Mouse (Mus musculus): ENCODE measurements around the gene Podxl2.

Gene Podxl2

DNA sequence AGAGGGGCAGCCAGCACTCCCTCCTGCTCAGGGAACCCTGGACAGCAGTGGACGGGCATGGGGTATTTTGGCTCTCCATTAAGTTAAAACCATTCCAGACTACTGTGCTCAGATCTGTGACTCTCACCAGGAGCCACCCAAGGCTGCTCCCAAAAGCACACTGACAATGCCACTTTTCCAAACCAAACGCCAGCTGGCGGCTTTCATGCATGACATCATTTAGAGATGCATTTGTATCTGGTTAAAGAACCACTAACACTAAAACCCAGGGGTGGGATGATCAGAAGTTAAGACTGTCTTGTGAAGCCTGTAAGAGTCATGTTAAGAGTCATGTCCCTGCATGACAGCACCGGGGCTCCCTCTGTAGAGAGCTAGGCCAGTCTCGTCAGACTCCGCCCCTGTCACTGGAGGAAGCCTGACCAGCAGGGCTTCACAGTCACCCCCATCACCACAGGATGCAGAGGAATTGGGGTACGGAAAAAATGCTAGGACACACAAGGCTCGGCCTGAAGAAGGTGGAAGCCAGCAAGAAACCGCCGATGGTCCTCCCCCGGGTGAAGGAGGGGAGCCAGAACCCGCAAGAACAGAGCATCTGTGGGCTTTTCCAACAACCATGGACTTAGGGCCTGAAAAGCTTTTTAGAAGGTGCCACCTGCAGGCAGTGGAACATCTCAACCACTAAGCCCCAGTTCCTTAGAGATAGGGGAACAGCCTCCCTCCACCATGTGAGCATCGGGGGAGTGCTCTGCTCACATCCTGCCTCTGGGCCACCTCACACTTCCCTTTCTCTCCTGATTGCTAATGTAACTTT lies 47.2 kb downstream of the Podxl2 start:
- no peak for DNase-seq

- DNase-seq: no peak
Observed at GRCm38 (mm10) chr6:88826965-88827364, 47.9 kb downstream of the Podxl2 start.

- DNase-seq: peak in 1 of 2 experiments; percentile 40
Observed at GRCm38 (mm10) chr6:88826545-88826944, 48.3 kb downstream of the Podxl2 start.

DNA sequence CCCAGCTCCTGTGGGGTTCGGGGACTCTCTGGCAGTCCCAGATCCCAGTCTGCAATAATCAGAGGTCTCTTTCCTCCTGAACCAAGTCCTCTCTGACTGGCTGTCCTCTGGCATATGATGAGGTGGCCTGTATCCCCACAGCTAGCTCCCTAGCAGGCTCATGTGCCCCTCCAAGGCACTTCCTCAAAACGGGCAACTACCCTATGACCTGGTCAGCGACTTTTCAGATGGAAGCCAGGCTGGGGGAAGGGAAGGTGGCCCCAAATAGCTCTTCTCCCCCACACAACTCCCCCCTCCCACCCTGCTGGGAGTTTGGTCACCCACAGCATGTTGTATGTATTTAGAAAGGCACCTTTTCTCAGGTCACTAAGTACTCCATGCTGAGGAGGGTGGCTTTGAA lies 48.8 kb downstream of the Podxl2 start:
- DNase-seq: no peak

DNA sequence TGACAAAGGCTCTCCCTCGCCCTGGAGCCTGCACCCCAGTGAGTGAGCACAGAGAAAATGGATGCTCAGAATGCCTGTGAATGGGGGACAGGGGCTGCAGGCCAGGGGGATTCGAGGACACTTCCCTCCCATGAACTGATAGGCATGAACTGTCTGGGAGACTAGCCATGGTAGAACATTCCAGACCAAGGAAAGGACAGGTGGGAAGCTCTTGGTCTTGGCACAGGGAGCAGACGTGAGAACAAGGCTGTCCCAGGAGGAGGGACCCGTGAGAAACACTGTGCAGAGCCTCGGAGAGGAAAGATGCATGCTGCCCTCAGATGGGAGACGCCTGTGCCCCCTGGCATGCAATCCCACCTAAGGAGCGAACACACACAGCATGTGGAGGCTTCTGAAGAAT lies 50.7 kb downstream of the Podxl2 start:
- no peak for DNase-seq

DNA sequence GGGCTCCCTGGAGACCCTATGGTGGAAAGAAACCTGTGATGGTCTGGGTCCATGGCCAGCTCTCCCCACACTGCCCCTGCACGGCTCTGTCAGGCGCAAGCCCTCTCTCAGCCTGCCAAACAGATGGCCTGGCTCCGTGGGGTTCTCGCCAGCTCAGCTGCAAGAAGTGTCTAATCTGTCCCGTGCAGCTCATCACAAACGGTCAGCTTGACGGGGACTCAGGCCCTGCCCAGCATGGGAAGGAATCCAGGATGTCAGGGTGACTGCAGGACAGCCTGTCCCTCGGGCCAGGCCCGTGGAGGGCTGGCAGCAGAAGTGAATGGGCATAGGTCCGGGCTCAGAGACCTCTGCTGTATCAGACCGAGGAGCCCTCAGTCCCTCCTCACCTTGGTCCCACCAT lies 52.9 kb downstream of the Podxl2 start:
- peak; percentile 57 to 73 for DNase-seq

DNA sequence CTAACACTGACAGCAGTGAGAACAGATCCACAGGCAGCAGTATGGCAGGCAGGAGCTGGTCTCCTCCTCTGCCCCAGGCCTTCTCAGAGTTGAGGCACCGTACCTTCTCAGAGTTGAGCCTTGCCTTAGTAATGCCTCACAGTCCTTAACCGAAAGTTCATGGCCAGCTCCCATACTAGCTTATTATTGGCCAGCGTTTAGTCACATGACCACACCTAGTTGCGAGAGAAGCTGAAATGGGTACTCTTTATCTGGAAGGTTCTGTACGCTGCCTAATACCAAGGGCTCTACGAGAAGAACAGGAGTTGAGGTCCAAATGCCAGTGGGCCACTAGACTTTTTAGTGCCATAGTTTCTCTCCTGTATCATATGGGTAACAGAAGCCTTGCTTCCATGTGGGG lies 53.5 kb downstream of the Podxl2 start:
- no peak for DNase-seq

DNA sequence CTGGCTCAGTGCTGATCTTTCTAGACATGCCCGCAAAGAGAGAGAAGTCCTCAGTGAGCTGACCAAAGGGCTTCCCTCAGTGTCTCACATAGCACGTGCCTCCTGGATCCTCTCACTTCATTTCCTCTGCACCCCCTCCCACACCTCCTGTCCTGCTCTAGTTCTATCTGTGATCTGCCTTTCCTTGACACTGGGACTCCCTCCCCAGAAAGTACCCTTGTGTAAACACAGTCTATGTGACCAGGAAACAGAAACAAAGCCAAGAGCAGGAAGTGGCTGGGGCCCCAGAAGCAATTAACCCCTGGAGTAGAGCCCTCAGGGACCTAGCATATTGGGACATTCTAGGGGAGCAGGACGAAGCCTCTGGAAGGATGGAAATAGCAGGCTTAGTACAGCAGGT lies 54.0 kb downstream of the Podxl2 start:
- DNase-seq: peak in 1 of 2 experiments; percentile 39

- DNase-seq: no peak
Observed at GRCm38 (mm10) chr6:88816913-88817312, 57.9 kb downstream of the Podxl2 start.

GRCm38 (mm10) chr6:88815489-88815888 lies 59.4 kb downstream of the Podxl2 start:
- no peak for DNase-seq

- DNase-seq: no peak
Observed at GRCm38 (mm10) chr6:88815036-88815435, 59.8 kb downstream of the Podxl2 start.

DNA sequence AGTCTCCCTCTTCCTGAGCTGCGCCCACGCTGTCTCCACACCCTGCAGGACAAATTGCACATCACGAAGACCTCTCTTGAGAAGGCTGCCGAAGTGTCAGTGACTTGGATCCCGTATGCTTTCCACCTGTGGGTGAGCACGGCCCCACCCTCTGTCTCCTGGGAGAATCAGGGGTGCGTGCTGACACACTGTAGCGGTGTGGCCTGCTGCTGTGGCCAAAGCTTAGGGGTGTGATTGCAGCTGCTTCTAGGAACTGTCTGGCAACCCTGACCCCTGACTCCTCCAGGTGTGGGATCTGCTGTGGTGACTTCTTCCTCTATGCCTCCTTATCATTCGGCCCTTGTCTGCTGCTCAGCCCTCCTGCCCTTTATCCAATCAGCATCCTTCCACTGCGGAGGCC lies 61.0 kb downstream of the Podxl2 start:
- DNase-seq: no peak

- DNase-seq: peak; percentile 42 to 61
Observed at GRCm38 (mm10) chr6:88812886-88813285, 62.0 kb downstream of the Podxl2 start.

GRCm38 (mm10) chr6:88811880-88812400 lies 62.9 kb downstream of the Podxl2 start:
- no peak for DNase-seq

DNA sequence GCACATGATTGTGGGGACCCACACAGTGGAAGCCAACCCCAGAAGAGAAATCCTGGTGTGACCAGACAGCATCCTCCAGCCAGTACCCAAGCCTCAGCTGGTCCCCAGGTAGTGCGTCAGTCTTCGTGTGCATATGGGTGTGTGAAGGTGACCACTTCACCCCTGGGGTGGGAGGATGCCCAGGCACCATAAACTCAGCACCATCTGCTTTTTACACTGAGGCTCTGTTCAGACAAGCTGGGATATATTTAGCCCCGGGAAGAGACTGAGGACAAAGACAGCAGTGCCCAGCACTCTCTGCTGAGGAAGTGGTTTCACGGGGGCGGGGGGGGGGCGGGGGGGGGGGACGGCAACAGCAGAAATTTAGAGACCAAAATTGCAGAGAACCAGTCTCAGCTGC lies 63.4 kb downstream of the Podxl2 start:
- no peak for DNase-seq

GRCm38 (mm10) chr6:88810291-88810690 lies 64.6 kb downstream of the Podxl2 start:
- no peak for DNase-seq

DNA sequence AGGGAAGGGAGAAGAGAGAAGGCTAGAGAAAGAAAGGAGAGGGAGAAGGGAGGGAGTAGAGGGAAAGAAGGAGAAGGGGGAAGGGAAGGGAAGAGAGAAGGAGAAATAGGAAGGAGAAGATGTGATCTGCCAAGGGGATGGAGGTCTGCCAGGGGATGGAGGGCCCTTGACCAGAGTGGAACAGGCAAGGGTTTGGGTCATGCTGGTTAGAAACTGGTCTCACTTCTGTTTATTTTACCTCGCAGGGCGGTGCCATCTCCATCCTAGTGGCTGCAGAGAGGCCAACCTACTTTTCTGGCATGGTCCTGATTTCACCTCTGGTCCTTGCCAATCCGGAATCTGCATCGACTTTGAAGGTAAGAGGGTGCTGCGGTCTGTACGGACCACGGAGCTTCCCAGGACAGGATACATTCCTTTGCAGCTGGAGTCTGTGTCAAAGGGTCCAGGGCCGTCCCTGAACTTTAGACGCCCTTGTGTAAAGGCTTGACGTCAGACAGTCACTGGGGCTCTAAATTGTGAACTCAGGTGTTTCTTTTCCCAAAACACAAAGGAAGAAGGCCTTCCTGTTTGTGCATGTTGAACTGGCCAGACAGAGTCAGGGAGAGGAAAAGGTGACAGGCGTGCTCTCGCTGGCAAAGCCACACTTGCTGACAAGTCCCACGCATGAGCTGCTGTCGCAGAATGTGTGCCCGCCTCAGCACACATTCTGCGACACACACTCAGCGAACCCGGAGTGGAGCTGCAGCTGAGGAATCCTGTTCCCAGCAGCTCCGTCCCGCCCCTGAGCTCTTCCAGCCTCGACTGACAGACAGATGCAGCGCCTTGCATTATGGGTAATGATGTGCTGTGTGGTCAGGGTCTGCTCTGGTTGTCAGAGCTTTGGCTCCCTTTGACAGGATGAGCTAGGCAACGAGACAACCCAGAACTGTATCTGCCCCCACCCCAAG lies 65.5 kb downstream of the Podxl2 start:
- peak; percentile 69 for DNase-seq

GRCm38 (mm10) chr6:88804966-88805577 lies 69.8 kb downstream of the Podxl2 start:
- DNase-seq: peak in 1 of 2 experiments; percentile 67

DNA sequence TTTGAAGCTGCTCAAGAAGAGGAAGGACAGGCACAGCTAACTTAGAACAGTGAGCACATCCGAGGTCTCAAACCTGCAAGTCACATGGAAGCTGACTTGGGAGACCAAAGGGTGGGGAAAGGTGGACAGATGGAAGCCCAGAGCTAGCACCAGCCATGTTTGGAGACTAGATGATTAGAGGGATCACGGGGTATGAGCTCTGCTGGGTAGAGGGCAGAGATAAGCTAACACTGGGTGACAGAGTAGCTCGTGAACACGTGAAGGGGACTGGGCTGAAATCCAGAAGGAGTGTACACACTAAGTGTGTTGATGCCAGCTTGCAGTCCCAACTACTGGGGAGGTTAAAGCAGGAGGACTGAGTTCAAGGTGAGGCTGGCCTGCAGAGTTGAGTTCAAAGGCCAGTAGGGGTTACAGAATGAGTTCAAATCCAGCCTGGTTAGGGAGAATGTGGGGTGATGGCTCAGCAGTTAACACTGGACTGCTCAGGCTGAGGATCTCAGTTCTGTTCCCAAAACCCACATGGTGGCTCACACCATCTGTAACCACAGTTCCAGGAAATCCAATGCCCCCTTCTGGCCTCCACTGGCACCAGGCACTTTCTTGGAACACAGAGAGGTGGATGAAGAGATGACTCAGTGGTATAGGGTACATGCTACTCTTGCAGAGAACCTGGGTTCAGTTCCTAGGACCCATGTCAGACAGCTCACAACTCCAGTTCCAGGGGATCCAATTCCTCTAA lies 70.7 kb downstream of the Podxl2 start:
- DNase-seq: no peak

- DNase-seq: no peak
Observed at GRCm38 (mm10) chr6:88803051-88803450, 71.8 kb downstream of the Podxl2 start.

DNA sequence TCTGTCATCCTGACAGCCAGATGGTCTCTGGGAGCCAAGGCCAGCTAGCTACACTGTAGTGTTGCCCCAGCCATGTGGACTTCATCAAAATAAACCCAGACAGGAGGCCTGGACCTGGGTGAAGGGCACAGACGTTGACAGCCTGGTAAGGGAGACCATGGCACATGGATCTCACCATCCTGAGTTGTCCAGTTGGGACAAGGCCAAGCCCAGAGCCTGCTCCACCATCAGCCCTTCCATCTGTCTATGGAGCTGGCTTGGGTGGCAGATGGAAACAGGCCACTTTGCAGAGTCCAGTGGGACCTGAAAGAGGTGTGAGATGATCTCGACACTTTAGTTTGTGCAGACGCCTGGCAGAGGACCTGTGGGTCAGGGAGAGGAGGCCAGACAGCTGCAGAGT lies 74.1 kb downstream of the Podxl2 start:
- no peak for DNase-seq

- no peak for DNase-seq
Observed at GRCm38 (mm10) chr6:88800191-88800590, 74.7 kb downstream of the Podxl2 start.
